Mouse (Mus musculus) lung, embryonic 14.5 days (tissue): ENCODE measurements around the gene She. TPM values are rescaled to one million over a fixed set of nuclear protein-coding genes. Genes with fewer than 3 reads are reported as not detected.

Experiments
- ATAC-seq: fragments of 200-750 bp; cut with Nextera tagmentation; 2 replicates; pipeline ENCODE4 v1.8.0; 2017; ENCODE audit warnings: mild to moderate bottlenecking, moderate TSS enrichment, moderate library complexity; ENCODE audit not compliant: insufficient read depth
- DNase-seq: peaks from one replicate; pipeline ENCODE4 v3.0.0-alpha.2; 2015
- H3K27ac ChIP-seq: fragments of 300-500 bp; sonication (generic); 2 replicates; pipeline ENCODE4 v1.5.1; 2014; ENCODE audit warnings: low read depth, mild to moderate bottlenecking, moderate library complexity
- H3K27me3 ChIP-seq: fragments of 300-500 bp; sonication (generic); 2 replicates; pipeline ENCODE4 v1.6.1; 2014; ENCODE audit warnings: low read length, control low read depth; ENCODE audit not compliant: insufficient read depth
- H3K36me3 ChIP-seq: fragments of 300-500 bp; sonication (generic); 2 replicates; pipeline ENCODE4 v1.6.1; 2014; ENCODE audit warnings: control low read depth; ENCODE audit not compliant: insufficient read depth
- H3K4me1 ChIP-seq: fragments of 300-500 bp; sonication (generic); 2 replicates; pipeline ENCODE4 v1.6.1; 2014; ENCODE audit warnings: antibody characterized with exemption, control low read depth; ENCODE audit not compliant: insufficient read depth
- H3K4me2 ChIP-seq: fragments of 300-500 bp; sonication (generic); 2 replicates; pipeline ENCODE4 v1.6.1; 2014; ENCODE audit warnings: mild to moderate bottlenecking
- H3K4me3 ChIP-seq: fragments of 300-500 bp; sonication (generic); 2 replicates; pipeline ENCODE4 v1.5.1; 2014; ENCODE audit warnings: low read depth, low read length
- H3K9ac ChIP-seq: fragments of 300-500 bp; sonication (generic); 2 replicates; pipeline ENCODE4 v1.6.1; 2014
- H3K9me3 ChIP-seq: fragments of 300-500 bp; sonication (generic); 2 replicates; pipeline ENCODE4 v1.6.1; 2016; ENCODE audit warnings: low read depth, low read length, control low read depth
- CTCF ChIP-seq: IDR thresholded peaks from 2 replicates; pipeline ENCODE4 v1.5.1; 2016; ENCODE audit warnings: antibody characterized with exemption, low read depth
- WGBS: fragments of 180-500 bp; shearing (Covaris S2); extraction: QIAGEN DNeasy Blood & Tissue Kit; methylation state at CpG from one replicate; pipeline ENCODE4 v1.1.7; 2014; 5-methylcytosine and 5-hydroxymethylcytosine counted together
- polyA plus RNA-seq: library from polyadenylated mRNA; unstranded; fragments of >200 nt; fragmentation: Nextera tagmentation; extraction: Ambion mirVana; gene quantifications from 2 replicates; pipeline ENCODE4 v1.2.1, GENCODE M21; 2014

Gene She
- polyA plus RNA-seq, 1 experiment from 2014 or later, result 11.7 TPM

DNA sequence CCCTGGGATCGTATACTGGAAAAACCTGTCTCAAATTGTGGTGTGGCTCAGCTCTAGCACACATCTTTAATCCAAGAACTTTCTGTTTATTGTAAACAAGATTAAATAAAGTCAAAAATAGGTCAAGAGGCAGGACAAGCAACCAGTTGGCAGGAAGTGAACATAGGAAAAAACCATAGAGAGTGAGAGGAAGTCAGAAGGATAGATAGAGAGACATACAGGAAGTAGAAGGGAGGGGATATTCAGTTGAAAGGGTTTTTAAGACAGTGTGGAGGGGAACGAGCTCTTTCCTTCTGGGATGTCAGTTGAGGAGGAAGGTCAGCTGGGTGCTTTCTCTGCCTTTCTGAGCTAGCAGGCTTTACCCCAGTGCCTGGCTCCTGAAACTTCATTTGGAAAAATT lies 7.6 kb upstream of the She start:
- H3K36me3 ChIP-seq, result no peaks in the 10 kb centered on the region
- H3K4me3 ChIP-seq, result no peak overlapping the region
- no peak for DNase-seq
- no peak overlapping the region for H3K27ac ChIP-seq
- TF ChIP-seq CTCF, result no peak
- no peak for ATAC-seq
- H3K4me1 ChIP-seq, result no peaks in the 10 kb centered on the region
- no peaks in the 10 kb centered on the region for H3K9me3 ChIP-seq
- no peak overlapping the region for H3K4me2 ChIP-seq
- 37% methylated on average over 2 of the region's 2 CpGs for WGBS
- peaks cover 4% of the 10 kb centered on the region; the same call in 1 of the 2 replicates for H3K27me3 ChIP-seq
- no peak overlapping the region for H3K9ac ChIP-seq

DNA sequence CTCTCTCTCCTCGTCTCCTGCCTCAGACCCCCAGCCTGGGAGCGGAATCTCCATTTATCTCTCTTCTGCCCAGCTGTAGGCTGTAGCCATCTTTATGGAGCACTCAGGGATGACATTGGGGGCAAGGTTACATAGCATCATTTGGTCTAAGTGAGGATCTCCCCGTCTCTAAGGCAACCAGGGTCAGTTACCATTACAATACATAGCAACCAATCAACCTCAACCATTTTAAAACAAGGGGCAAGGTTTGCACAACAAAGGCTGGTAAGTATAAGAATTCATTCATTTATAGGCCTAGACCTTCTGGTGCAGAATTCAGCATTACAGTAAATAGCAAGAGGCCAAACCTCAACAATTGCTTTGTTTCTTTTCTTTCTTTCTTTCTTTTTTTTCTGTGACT lies 4.9 kb upstream of the She start:
- H3K9me3 ChIP-seq, result no peaks in the 10 kb centered on the region
- no peak for TF ChIP-seq CTCF
- DNase-seq (no peak), ATAC-seq (no peak)
- H3K4me2 ChIP-seq, result no peak overlapping the region
- no peak overlapping the region for H3K27ac ChIP-seq
- H3K36me3 ChIP-seq, result no peaks in the 10 kb centered on the region
- H3K4me3 ChIP-seq, result no peak overlapping the region
- H3K4me1 ChIP-seq, result no peaks in the 10 kb centered on the region
- no peak overlapping the region for H3K9ac ChIP-seq
- 61% methylated on average over 3 of the region's 3 CpGs for WGBS
- H3K27me3 ChIP-seq, result peaks cover 31% of the 10 kb centered on the region

DNA sequence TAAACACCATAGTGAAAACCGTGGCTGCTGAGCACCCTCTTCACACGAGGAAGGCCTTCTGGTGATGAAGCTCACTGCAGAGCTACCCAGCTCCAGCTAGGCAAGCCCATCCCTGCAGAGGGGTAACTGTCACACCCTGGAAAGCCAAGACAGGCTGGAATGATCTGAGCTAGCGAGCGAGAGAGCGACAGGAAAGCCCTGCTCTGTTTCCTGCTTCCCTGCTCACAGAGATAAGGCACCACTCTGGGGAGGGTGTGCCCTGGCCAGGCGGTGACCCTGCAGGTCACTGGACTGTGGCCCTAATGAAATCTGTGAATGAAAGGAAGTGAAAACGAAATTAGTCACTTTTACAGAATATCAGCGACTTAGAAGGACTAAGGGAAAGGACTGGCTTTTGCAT lies 4.2 kb downstream of the She start:
- no peak for ATAC-seq

GRCm38 (mm10) chr3:89842258-89842657 lies 11.1 kb downstream of the She start:
- Histone ChIP-seq H3K27ac (no peak overlapping the region), H3K27me3 (no peaks in the 10 kb centered on the region), H3K36me3 (no peaks in the 10 kb centered on the region), H3K4me2 (no peak overlapping the region), H3K4me1 (peaks cover 7% of the 10 kb centered on the region; the same call in 1 of the 2 replicates), H3K9ac (no peak overlapping the region), H3K4me3 (no peak overlapping the region), H3K9me3 (no peaks in the 10 kb centered on the region; the same call in 1 of the 2 replicates)
- ATAC-seq (no peak), DNase-seq (peak; percentile 69)
- peak; percentile 64 for TF ChIP-seq CTCF
- 75% methylated on average over 4 of the region's 4 CpGs for WGBS

More for the DNA sequence above, 4.2 kb downstream of the She start:
- 27% methylated on average over 8 of the region's 8 CpGs for WGBS
- Histone ChIP-seq H3K4me3 (no peak overlapping the region), H3K27me3 (peaks cover 33% of the 10 kb centered on the region), H3K27ac (no peak overlapping the region), H3K4me2 (no peak overlapping the region), H3K4me1 (no peaks in the 10 kb centered on the region), H3K9ac (no peak overlapping the region), H3K36me3 (no peaks in the 10 kb centered on the region), H3K9me3 (no peaks in the 10 kb centered on the region)
- TF ChIP-seq CTCF, result no peak
- DNase-seq, result peak; percentile 39

DNA sequence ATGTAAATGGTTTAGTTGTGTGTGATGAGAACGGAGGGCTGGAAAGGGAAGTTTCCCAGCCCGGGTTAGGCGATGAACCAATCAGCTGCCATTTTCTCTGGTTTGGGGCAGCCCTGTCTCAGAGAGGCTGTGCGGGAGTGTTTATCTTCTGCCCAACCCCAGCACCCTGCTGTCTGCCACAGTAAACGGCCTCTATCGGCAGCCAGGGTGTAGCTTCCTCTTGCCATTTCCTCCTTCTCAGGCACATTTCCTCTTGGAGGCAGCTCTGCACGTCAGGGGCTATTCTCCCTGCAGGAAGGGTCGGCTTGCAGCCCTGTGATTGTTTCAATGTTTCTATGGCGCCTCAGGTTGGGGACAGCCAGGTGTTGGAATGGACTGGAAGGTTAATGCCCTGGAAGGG lies 12.0 kb downstream of the She start:
- 25% methylated on average over 9 of the region's 9 CpGs for WGBS
- Histone ChIP-seq H3K4me1 (peaks cover 7% of the 10 kb centered on the region), H3K4me2 (no peak overlapping the region), H3K27ac (0 out of 2 replicates have a peak overlapping the region, but pooled peaks have one; percentile 5), H3K27me3 (no peaks in the 10 kb centered on the region), H3K9me3 (no peaks in the 10 kb centered on the region; the same call in 1 of the 2 replicates), H3K4me3 (no peak overlapping the region), H3K36me3 (no peaks in the 10 kb centered on the region), H3K9ac (no peak overlapping the region)
- DNase-seq, result peak; percentile 83
- TF ChIP-seq CTCF, result peak; percentile 30; the same call in 1 of the 2 replicates
- ATAC-seq, result peak; percentile 87

DNA sequence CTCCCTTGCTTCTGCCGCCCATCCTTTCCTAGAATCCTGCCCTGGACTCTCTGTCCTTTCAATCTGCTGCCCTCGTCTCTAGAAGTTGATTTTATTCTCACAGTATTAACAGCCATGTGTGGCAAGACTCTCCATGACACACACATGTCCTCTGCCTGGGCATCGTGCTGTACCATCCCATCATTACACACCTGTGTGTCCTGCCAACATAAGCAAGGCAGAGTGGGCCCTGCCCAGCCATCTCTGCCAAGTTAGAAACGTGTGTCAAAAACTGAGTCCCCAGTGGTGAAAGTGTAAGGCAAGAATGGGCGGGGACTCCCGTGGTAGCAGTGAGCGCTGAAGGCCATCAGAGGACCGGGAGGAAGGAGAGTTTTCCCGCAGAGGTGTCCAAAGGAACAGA lies 14.6 kb downstream of the She start:
- TF ChIP-seq CTCF, result no peak
- DNase-seq (no peak), ATAC-seq (no peak)
- Histone ChIP-seq H3K9ac (no peak overlapping the region), H3K9me3 (no peaks in the 10 kb centered on the region; the same call in 1 of the 2 replicates), H3K4me3 (no peak overlapping the region), H3K4me2 (no peak overlapping the region), H3K27me3 (no peaks in the 10 kb centered on the region), H3K27ac (no peak overlapping the region), H3K4me1 (peaks cover 7% of the 10 kb centered on the region), H3K36me3 (no peaks in the 10 kb centered on the region)
- 70% methylated on average over 9 of the region's 9 CpGs for WGBS

- peak overlapping the region; percentile 80 for H3K27ac ChIP-seq
- 73% methylated on average over 3 of the region's 3 CpGs for WGBS
These were observed 16.0 kb downstream of the She start for GRCm38 (mm10) chr3:89847126-89847525.

More at GRCm38 (mm10) chr3:89847126-89847525, 16.0 kb downstream of the She start:
- Histone ChIP-seq H3K9me3 (no peaks in the 10 kb centered on the region; the same call in 1 of the 2 replicates), H3K9ac (no peak overlapping the region), H3K27me3 (no peaks in the 10 kb centered on the region), H3K4me2 (no peak overlapping the region), H3K4me3 (no peak overlapping the region), H3K36me3 (no peaks in the 10 kb centered on the region), H3K4me1 (peaks cover 7% of the 10 kb centered on the region)
- peak; percentile 22; the same call in 1 of the 2 replicates for TF ChIP-seq CTCF
- no peak for DNase-seq
- no peak for ATAC-seq
